Mouse (Mus musculus) right cerebral cortex, postnatal 36 days (tissue): ENCODE measurements around the gene Fpr-rs6.

Experiments used
- DNase-seq, 2 experiments: peaks; one replicate each; pipeline ENCODE4 v3.0.0; 2022; ENCODE audit warnings: low spot score in 2 of 2, mixed read lengths in 1 of 2

Fpr-rs6 gene

DNA sequence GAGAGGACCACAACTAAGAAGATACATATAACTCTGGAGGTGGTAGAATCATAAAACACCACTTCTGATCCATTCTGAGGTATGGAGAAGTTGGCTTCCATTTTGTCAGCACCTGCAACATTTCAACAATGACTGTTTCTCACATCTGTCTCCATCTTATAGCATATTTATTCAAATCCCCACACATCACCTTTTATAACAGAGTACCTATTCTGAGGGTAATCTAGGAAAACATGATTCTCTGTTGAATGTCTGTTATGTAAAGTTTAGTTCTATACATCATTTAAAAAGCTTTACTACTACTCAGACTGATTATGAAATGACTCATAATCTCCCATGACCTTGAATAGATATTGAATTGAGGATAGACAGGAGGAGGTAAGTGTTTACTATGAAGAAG is at the start of gene Fpr-rs6:
TSS of gene Fpr-rs6 (minus strand) at position 101 of the 400 bp plus-strand sequence.
- DNase-seq = no peak
